Mouse (Mus musculus): ENCODE measurements around the gene Ppp1r11. TPM values are rescaled to one million over a fixed set of nuclear protein-coding genes. Genes with fewer than 3 reads are reported as not detected.

Ppp1r11 gene
- polyA plus RNA-seq, 1 experiment from 2014 or later = 118 TPM

DNA sequence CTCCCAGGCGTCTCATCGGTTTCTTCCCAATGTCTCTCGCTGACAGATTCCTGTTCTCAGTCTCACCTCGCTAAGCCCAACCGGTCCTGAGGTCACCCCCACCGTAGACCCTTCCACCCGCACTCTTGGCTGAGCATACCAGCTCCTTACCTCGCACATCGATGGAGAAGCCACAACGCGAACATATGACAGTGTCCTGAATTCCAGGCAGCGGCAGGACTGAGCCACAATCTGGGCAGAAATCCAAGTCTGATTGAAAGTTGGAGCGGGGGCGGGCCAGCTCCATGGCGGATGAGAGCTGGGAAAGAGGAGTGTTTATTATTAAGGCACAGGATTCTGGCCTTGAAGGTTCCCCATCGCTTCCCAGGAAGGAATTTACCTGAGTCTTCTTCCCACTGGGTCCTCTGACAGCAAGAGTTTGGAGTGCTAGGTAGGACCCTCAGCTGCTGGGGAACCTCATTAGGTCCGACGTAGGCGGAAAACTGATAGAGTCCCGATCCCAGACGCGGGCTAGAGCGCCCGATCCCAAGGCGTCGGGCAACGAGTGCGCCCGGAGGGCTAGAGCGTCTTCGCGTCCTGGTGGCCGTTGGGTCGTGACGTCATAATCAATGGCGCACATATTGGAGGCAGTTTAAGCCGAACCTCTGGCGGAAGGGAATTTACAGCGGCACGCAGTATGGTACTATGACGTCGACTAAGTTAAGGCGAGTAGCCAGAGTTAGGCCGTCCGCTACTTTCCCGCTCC lies 6.6 kb upstream of the Ppp1r11 start, which contains the start of the genes Znrd1 and Znrd1as:
TSS of gene Znrd1 (minus strand) at position 561 of the 745 bp plus-strand sequence.
TSS of gene Znrd1as (plus strand) at position 594 of the 745 bp plus-strand sequence.
- Histone ChIP-seq H3K4me3 (peak within 1 kb of the TSS; percentile 64), H3K36me3 (peaks cover 17% of the 10 kb centered on the region; the same call in 1 of the 2 replicates), H3K27ac (peak within 1 kb of the TSS; percentile 86), H3K4me2 (peak within 1 kb of the TSS; percentile 74), H3K9ac (peak within 1 kb of the TSS; percentile 82), H3K27me3 (no peaks in the 10 kb centered on the region), H3K4me1 (peaks cover 13% of the 10 kb centered on the region), H3K9me3 (no peaks in the 10 kb centered on the region)
- ATAC-seq (ENCODE audit: insufficient number of reproducible peaks, insufficient read depth, low FRiP score, low TSS enrichment, low read depth) = peak; percentile 98
- WGBS = under 1% methylated on average over 46 of the region's 46 CpGs

DNA sequence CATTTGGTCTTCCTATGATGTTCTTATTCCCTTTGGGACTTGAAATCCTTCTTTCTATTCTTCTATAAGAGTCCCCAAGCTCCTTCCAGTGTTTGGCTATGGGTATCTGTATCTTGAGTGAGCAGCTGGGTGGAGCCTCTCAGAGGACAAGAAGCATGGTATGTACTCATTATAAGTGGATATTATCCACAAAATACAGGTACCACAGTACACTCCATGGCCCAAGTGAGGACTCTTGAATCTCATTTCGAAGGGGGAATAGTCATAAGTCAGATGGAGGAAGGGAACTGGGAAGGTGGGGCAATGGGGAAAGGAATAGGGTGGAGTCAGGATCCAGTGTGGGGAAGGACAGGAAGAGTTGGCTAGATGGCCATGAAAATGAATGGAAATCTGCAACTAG lies 1.5 kb upstream of the Ppp1r11 start:
- Histone ChIP-seq H3K36me3 (peaks cover 36% of the 10 kb centered on the region), H3K9ac (no peak overlapping the region), H3K4me3 (no peak overlapping the region), H3K9me3 (no peaks in the 10 kb centered on the region), H3K27ac (no peak overlapping the region), H3K4me1 (peaks cover 18% of the 10 kb centered on the region), H3K27me3 (peaks cover 11% of the 10 kb centered on the region), H3K4me2 (no peak overlapping the region)
- WGBS = 79% methylated on average over 1 of the region's 1 CpGs
- no peak for ATAC-seq (ENCODE audit: insufficient number of reproducible peaks, insufficient read depth, low FRiP score, low TSS enrichment, low read depth)

DNA sequence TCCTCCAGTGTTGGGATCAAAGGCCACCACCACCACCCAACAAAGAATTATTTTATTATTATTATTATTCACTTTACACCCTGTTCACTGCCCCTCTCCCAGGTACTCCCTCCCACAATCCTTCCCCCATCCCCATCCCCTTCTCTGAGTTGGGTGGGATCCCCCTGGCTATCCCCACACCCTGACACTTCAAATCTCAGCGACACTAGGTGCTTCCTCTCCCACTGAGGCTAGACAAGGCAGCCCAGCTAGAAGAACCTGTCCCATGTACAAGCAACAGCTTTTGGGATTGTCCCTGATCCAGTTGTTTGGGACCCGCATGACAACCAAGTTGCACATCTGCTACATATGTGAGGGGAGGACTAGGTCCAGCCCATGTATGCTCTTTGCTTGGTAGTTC lies 1.1 kb upstream of the Ppp1r11 start:
- H3K4me3 ChIP-seq = no peak overlapping the region
- no peaks in the 10 kb centered on the region for H3K9me3 ChIP-seq
- H3K27ac ChIP-seq = no peak overlapping the region
- H3K4me2 ChIP-seq = no peak overlapping the region
- H3K36me3 ChIP-seq = peaks cover 36% of the 10 kb centered on the region
- no peak for ATAC-seq (ENCODE audit: insufficient number of reproducible peaks, insufficient read depth, low FRiP score, low TSS enrichment, low read depth)
- peaks cover 11% of the 10 kb centered on the region for H3K27me3 ChIP-seq
- peaks cover 19% of the 10 kb centered on the region for H3K4me1 ChIP-seq
- WGBS = 91% methylated on average over 2 of the region's 2 CpGs
- H3K9ac ChIP-seq = no peak overlapping the region

DNA sequence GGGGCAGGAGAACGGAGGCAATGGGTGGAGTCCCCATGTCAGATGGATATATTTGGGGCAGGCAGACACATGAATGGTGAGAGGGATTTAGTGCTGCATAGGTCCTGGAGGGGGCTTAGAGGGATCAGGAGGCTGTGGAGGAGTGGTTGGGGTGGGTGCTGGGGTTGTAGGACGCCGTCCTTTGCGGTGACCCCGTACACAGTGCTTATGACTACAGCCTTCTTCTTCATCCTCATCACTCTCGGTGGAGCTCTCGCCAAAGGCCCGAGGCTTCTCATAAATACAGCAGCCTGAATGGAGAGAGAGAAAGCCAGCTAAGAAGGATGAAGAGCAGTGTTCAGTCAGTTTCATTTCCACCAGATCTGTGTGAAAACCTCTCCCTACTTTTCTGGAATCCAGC lies 2.3 kb downstream of the Ppp1r11 start:
- Histone ChIP-seq H3K4me3 (no peak overlapping the region), H3K27me3 (peaks cover 37% of the 10 kb centered on the region), H3K36me3 (peaks cover 26% of the 10 kb centered on the region), H3K4me1 (peaks cover 21% of the 10 kb centered on the region), H3K9ac (no peak overlapping the region), H3K9me3 (no peaks in the 10 kb centered on the region), H3K27ac (no peak overlapping the region), H3K4me2 (no peak overlapping the region)
- WGBS = 96% methylated on average over 8 of the region's 8 CpGs
- ATAC-seq (ENCODE audit: insufficient number of reproducible peaks, insufficient read depth, low FRiP score, low TSS enrichment, low read depth) = no peak

DNA sequence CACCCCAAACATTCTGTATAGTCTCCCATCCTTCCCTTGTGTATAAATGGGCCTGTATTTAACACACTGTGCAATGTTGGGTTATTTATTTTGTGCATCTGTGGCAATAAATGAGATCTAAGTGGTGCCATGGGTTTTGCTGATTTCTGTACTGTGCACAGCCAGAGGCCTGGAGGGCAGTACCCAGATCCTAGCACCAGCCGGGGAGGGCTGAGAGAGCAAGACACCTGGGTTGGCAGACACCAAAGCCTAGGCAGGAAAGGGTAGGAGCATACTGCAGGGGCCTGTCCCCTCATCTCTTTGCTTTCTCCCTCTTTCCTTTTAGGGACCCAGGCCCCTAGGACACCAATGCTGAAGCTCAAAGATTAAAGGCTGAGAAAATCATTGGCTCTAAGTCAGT lies 3.3 kb downstream of the Ppp1r11 start:
- peaks cover 46% of the 10 kb centered on the region for H3K27me3 ChIP-seq
- ATAC-seq (ENCODE audit: insufficient number of reproducible peaks, insufficient read depth, low FRiP score, low TSS enrichment, low read depth) = no peak
- 90% methylated on average over 1 of the region's 1 CpGs for WGBS
- H3K36me3 ChIP-seq = peaks cover 20% of the 10 kb centered on the region
- H3K9ac ChIP-seq = no peak overlapping the region
- H3K4me2 ChIP-seq = no peak overlapping the region; the same call in 1 of the 2 replicates
- H3K9me3 ChIP-seq = no peaks in the 10 kb centered on the region
- H3K4me3 ChIP-seq = no peak overlapping the region
- H3K4me1 ChIP-seq = peaks cover 24% of the 10 kb centered on the region
- H3K27ac ChIP-seq = no peak overlapping the region

GRCm38 (mm10) chr17:36947051-36947819 lies 4.3 kb downstream of the Ppp1r11 start:
- peak overlapping the region; percentile 80 for H3K9ac ChIP-seq
- peaks cover 34% of the 10 kb centered on the region for H3K4me1 ChIP-seq
- H3K36me3 ChIP-seq = peaks cover 17% of the 10 kb centered on the region
- H3K9me3 ChIP-seq = no peaks in the 10 kb centered on the region
- H3K27me3 ChIP-seq = peaks cover 57% of the 10 kb centered on the region
- WGBS = 1% methylated on average over 61 of the region's 62 CpGs
- peak overlapping the region; percentile 57 for H3K4me3 ChIP-seq
- no peak overlapping the region; the same call in 1 of the 2 replicates for H3K27ac ChIP-seq
- peak overlapping the region; percentile 97 for H3K4me2 ChIP-seq
- ATAC-seq (ENCODE audit: insufficient number of reproducible peaks, insufficient read depth, low FRiP score, low TSS enrichment, low read depth) = 0 out of 2 replicates have a peak, but pooled peaks have one; percentile 26

GRCm38 (mm10) chr17:36944121-36944775 lies 7.3 kb downstream of the Ppp1r11 start:
- Histone ChIP-seq H3K4me3 (no peak overlapping the region), H3K4me1 (peaks cover 23% of the 10 kb centered on the region), H3K9me3 (no peaks in the 10 kb centered on the region), H3K9ac (no peak overlapping the region), H3K27me3 (peaks cover 80% of the 10 kb centered on the region), H3K27ac (no peak overlapping the region), H3K4me2 (no peak overlapping the region), H3K36me3 (peaks cover 11% of the 10 kb centered on the region)
- ATAC-seq (ENCODE audit: insufficient number of reproducible peaks, insufficient read depth, low FRiP score, low TSS enrichment, low read depth) = no peak
- WGBS = 17% methylated on average over 9 of the region's 9 CpGs

DNA sequence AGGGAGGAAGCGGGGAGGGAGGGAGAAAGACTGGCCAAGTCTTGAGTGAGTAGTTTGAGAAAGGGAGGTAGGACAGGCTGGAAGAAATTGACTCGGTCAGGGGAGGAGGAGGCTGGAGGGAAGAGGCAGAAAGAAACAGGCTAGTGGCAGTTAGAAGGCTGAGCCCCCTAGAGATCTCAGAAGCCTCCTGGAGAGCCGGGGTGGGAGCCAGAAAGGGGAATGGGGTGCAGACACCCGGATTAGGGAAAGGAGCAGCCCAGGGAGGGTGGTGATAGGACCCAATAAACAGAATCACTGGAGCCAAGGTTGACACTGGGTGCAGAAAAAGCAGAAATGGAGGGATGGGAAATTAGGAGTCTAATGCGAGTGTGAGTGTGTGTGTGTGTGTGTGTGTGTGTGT lies 7.8 kb downstream of the Ppp1r11 start:
- H3K27ac ChIP-seq = no peak overlapping the region
- peaks cover 81% of the 10 kb centered on the region for H3K27me3 ChIP-seq
- WGBS = 27% methylated on average over 5 of the region's 5 CpGs
- peak overlapping the region; percentile 45; the same call in 1 of the 2 replicates for H3K4me3 ChIP-seq
- H3K4me2 ChIP-seq = peak overlapping the region; percentile 75; the same call in 1 of the 2 replicates
- peaks cover 23% of the 10 kb centered on the region for H3K4me1 ChIP-seq
- no peaks in the 10 kb centered on the region for H3K9me3 ChIP-seq
- ATAC-seq (ENCODE audit: insufficient number of reproducible peaks, insufficient read depth, low FRiP score, low TSS enrichment, low read depth) = no peak
- peak overlapping the region; percentile 64; the same call in 1 of the 2 replicates for H3K9ac ChIP-seq
- H3K36me3 ChIP-seq = peaks cover 5% of the 10 kb centered on the region

DNA sequence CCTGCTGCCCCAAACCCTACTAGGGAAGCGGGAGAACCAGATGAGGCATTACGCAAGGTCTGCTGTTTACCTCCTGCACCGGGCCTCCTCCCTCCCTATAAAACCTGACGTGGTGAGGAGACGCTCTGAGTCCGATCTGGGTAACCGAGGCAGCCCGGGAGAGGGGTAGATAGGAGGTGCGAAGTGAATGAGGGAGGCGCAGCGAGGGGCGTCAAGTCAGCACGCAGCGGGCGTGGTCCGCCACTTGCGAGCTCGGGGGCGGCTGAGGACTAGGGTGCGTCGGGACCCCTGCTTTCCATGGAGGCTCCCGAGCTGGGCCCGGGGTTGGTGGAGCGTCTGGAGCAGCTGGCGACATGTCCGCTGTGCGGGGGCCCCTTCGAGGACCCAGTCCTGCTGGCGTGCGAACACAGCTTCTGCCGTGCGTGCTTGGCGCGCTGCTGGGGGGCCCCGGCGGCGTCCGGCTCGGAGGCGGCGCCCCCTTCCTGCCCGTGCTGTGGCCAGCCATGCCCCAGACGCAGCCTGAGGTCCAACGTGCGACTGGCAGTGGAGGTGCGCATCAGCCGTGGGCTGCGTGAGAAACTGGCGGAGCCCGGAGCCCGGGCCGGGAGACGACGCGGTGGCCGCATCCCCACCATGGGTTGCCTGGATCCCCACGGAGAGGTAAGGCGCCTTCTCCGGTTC lies 8.6 kb downstream of the Ppp1r11 start, which contains the start of gene Rnf39:
TSS of gene Rnf39 (plus strand) at position 128 of the 681 bp plus-strand sequence.
- 2% methylated on average over 59 of the region's 59 CpGs for WGBS
- peak within 1 kb of the TSS; percentile 45 for H3K4me3 ChIP-seq
- no peak for ATAC-seq (ENCODE audit: insufficient number of reproducible peaks, insufficient read depth, low FRiP score, low TSS enrichment, low read depth)
- peaks cover 23% of the 10 kb centered on the region for H3K4me1 ChIP-seq
- H3K27ac ChIP-seq = no peak within 1 kb of the TSS
- H3K36me3 ChIP-seq = no peaks in the 10 kb centered on the region
- H3K9ac ChIP-seq = peak within 1 kb of the TSS; percentile 64
- H3K27me3 ChIP-seq = peaks cover 79% of the 10 kb centered on the region
- peak within 1 kb of the TSS; percentile 75 for H3K4me2 ChIP-seq
- H3K9me3 ChIP-seq = no peaks in the 10 kb centered on the region

DNA sequence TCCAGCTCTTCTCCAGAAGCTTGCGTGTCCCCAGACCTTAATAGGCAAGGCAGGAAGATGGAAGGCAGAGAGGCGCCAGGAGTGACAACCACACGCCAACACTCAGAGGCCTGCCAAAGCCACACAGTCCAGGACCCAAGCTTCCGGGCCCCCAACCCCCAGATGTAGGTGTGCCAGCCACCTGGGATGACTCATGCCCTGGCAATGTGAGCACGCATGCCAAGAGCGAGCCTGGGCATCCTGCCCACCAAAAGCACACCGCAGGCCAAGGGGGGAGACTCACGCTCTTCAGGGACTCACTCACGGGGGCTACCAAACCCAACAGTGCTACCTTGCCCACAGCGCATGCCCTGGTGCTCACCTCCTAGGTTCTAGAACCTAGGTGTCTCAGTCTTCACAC lies 9.2 kb downstream of the Ppp1r11 start:
- H3K36me3 ChIP-seq = no peaks in the 10 kb centered on the region
- ATAC-seq (ENCODE audit: insufficient number of reproducible peaks, insufficient read depth, low FRiP score, low TSS enrichment, low read depth) = peak; percentile 63; the same call in 1 of the 2 replicates
- peaks cover 18% of the 10 kb centered on the region for H3K4me1 ChIP-seq
- peaks cover 83% of the 10 kb centered on the region for H3K27me3 ChIP-seq
- H3K4me2 ChIP-seq = peak overlapping the region; percentile 75
- no peak overlapping the region for H3K27ac ChIP-seq
- WGBS = 51% methylated on average over 10 of the region's 10 CpGs
- H3K9ac ChIP-seq = no peak overlapping the region; the same call in 1 of the 2 replicates
- H3K4me3 ChIP-seq = peak overlapping the region; percentile 45
- H3K9me3 ChIP-seq = no peaks in the 10 kb centered on the region

DNA sequence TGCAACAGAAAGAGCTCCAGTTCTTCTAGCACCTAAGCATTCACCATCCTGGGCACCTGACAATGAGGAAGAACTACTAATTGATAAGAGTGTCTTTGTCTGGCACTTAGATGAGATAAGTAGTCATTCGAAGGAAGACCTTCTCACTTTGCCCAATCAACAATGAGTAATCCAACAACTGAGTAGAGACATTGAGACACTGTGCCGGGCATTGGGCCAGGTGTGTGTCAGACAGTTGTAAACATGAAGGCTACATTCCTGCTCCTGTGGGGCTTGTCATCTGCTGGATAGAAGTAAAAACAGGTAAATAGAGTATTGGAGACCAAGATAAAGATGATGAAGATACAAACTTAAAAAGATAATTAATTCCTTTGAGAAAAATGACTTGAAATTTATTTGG lies 13.5 kb downstream of the Ppp1r11 start:
- no peak for ATAC-seq (ENCODE audit: insufficient number of reproducible peaks, insufficient read depth, low FRiP score, low TSS enrichment, low read depth)
- Histone ChIP-seq H3K27me3 (peaks cover 50% of the 10 kb centered on the region), H3K9me3 (no peaks in the 10 kb centered on the region), H3K4me2 (no peak overlapping the region), H3K27ac (no peak overlapping the region), H3K4me1 (peaks cover 9% of the 10 kb centered on the region), H3K9ac (no peak overlapping the region), H3K36me3 (no peaks in the 10 kb centered on the region), H3K4me3 (no peak overlapping the region)
- WGBS = 88% methylated on average over 2 of the region's 2 CpGs
